Mouse (Mus musculus): Measurements from ENCODE around the gene Dmrt3. TPM values are rescaled to one million over a fixed set of nuclear protein-coding genes. Genes with fewer than 3 reads are reported as not detected.
A peak's percentile ranks its signal among the peaks of the same experiment; 100 is the strongest.

Dmrt3 gene
- polyA plus RNA-seq, 1 experiment from 2014 or later, result 0.77 TPM

GRCm38 (mm10) chr19:25670571-25671285, 60.6 kb downstream of the Dmrt3 start:
- 5% methylated on average over 17 of the region's 17 CpGs for WGBS
- H3K9ac ChIP-seq, result no peak overlapping the region
- H3K27ac ChIP-seq, result no peak overlapping the region
- no peak overlapping the region for H3K4me3 ChIP-seq (replicated peaks)
- H3K4me1 ChIP-seq, result peaks cover 24% of the 10 kb centered on the region
- H3K9me3 ChIP-seq, result no peaks in the 10 kb centered on the region
- H3K4me2 ChIP-seq, result no peak overlapping the region
- ATAC-seq (ENCODE audit: insufficient read depth, low FRiP score, low read depth), result no peak
- H3K27me3 ChIP-seq (replicated peaks), result peaks cover 87% of the 10 kb centered on the region
- no peaks in the 10 kb centered on the region for H3K36me3 ChIP-seq

- ATAC-seq (ENCODE audit: insufficient read depth, low FRiP score, low read depth), result no peak
- peak overlapping the region; percentile 75 for H3K4me2 ChIP-seq
- WGBS, result 2% methylated on average over 14 of the region's 14 CpGs
- no peak overlapping the region for H3K27ac ChIP-seq
- peak overlapping the region; percentile 43 for H3K4me3 ChIP-seq (replicated peaks)
- peaks cover 24% of the 10 kb centered on the region for H3K4me1 ChIP-seq
- no peaks in the 10 kb centered on the region for H3K9me3 ChIP-seq
- H3K36me3 ChIP-seq, result no peaks in the 10 kb centered on the region
- peaks cover 87% of the 10 kb centered on the region for H3K27me3 ChIP-seq (replicated peaks)
- no peak overlapping the region for H3K9ac ChIP-seq
These were observed 61.6 kb downstream of the Dmrt3 start for GRCm38 (mm10) chr19:25671681-25672080.

GRCm38 (mm10) chr19:25672101-25672950, 62.2 kb downstream of the Dmrt3 start, which contains the start of gene Dmrt2:
Gene Dmrt2 (plus strand): TSS chr19:25672411.
- H3K9me3 ChIP-seq, result no peaks in the 10 kb centered on the region
- peak within 1 kb of the TSS; percentile 43 for H3K4me3 ChIP-seq (replicated peaks)
- H3K36me3 ChIP-seq, result no peaks in the 10 kb centered on the region
- no peak within 1 kb of the TSS for H3K9ac ChIP-seq
- WGBS, result under 1% methylated on average over 44 of the region's 44 CpGs
- H3K27me3 ChIP-seq (replicated peaks), result peaks cover 82% of the 10 kb centered on the region
- H3K4me2 ChIP-seq, result peak within 1 kb of the TSS; percentile 75
- peaks cover 24% of the 10 kb centered on the region for H3K4me1 ChIP-seq
- peak; percentile 96 for ATAC-seq (ENCODE audit: insufficient read depth, low FRiP score, low read depth)
- no peak within 1 kb of the TSS for H3K27ac ChIP-seq

Other genes with a start within 250 kb of the Dmrt3 start
- not detected in 2 replicates for gene Dmrt1, start 104.7 kb upstream of the Dmrt3 start, polyA plus RNA-seq (2015; fragmentation: Nextera tagmentation; extraction: Ambion mirVana)
- gene Dmrt2, start 62.1 kb downstream of the Dmrt3 start, polyA plus RNA-seq (2015; fragmentation: Nextera tagmentation; extraction: Ambion mirVana), result 1.2 TPM in 2 replicates

Data from stomach, embryonic 15.5 days (tissue).